Mouse (Mus musculus) kidney, postnatal 0 days (tissue): ENCODE results near the gene Slc5a11. TPM values are rescaled to one million over a fixed set of nuclear protein-coding genes. Genes with fewer than 3 reads are reported as not detected.

ENCODE experiments used
- ATAC-seq: fragments of 200-750 bp; cut with Nextera tagmentation; replicated peaks from 2 replicates; pipeline ENCODE4 v1.8.0; 2017; ENCODE audit warnings: low read depth, moderate number of reproducible peaks, moderate TSS enrichment, moderate library complexity; ENCODE audit not compliant: low FRiP score
- DNase-seq: peaks from one replicate; pipeline ENCODE4 v3.0.0-alpha.2; 2016; ENCODE audit warnings: low spot score
- H3K27ac ChIP-seq: fragments of 300-500 bp; sonication (generic); 2 replicates; pipeline ENCODE4 v1.5.1; 2014; ENCODE audit warnings: mild to moderate bottlenecking
- H3K27me3 ChIP-seq: fragments of 300-500 bp; sonication (generic); 2 replicates; pipeline ENCODE4 v1.6.1; 2014; ENCODE audit warnings: low read length, mixed read lengths; ENCODE audit not compliant: insufficient read depth
- H3K36me3 ChIP-seq: fragments of 300-500 bp; sonication (generic); 2 replicates; pipeline ENCODE4 v1.6.1; 2014; ENCODE audit warnings: low read length, mixed read lengths; ENCODE audit not compliant: insufficient read depth
- H3K4me1 ChIP-seq: fragments of 300-500 bp; sonication (generic); replicated peaks from 2 replicates; pipeline ENCODE4 v1.6.1; 2014; ENCODE audit warnings: antibody characterized with exemption, low read length, mixed read lengths; ENCODE audit not compliant: insufficient read depth
- H3K4me2 ChIP-seq: fragments of 300-500 bp; sonication (generic); 2 replicates; pipeline ENCODE4 v1.6.1; 2014; ENCODE audit warnings: mild to moderate bottlenecking, low read length, moderate library complexity, mixed read lengths
- H3K4me3 ChIP-seq: fragments of 300-500 bp; sonication (generic); replicated peaks from 2 replicates; pipeline ENCODE4 v1.5.1; 2014; ENCODE audit warnings: low read depth, low read length
- H3K9ac ChIP-seq: fragments of 300-500 bp; sonication (generic); 2 replicates; pipeline ENCODE4 v1.6.1; 2014; ENCODE audit warnings: low read depth, low read length
- H3K9me3 ChIP-seq: fragments of 300-500 bp; sonication (generic); replicated peaks from 2 replicates; pipeline ENCODE4 v1.6.1; 2016; ENCODE audit warnings: low read length, inconsistent platforms, mixed read lengths
- CTCF ChIP-seq: IDR thresholded peaks from 2 replicates; pipeline ENCODE4 v1.5.1; 2016; ENCODE audit warnings: antibody characterized with exemption, low read depth, mild to moderate bottlenecking, moderate library complexity
- WGBS: fragments of 180-500 bp; shearing (Covaris S2); extraction: QIAGEN DNeasy Blood & Tissue Kit; methylation state at CpG from one replicate; pipeline ENCODE4 v1.1.7; 2014; 5-methylcytosine and 5-hydroxymethylcytosine counted together
- polyA plus RNA-seq: library from polyadenylated mRNA; unstranded; fragments of >200 nt; fragmentation: Nextera tagmentation; extraction: Ambion mirVana; gene quantifications from 2 replicates; pipeline ENCODE4 v1.2.1, GENCODE M21; 2015

Slc5a11 gene
- polyA plus RNA-seq, 1 experiment from 2014 or later, result 7.2 TPM

- 92% methylated on average over 14 of the region's 14 CpGs for whole genome bisulfite sequencing
- Histone ChIP-seq H3K4me3 (no peak overlapping the region), H3K4me1 (no peaks in the 10 kb centered on the region), H3K4me2 (no peak overlapping the region), H3K36me3 (no peaks in the 10 kb centered on the region), H3K27ac (no peak overlapping the region), H3K9ac (no peak overlapping the region), H3K9me3 (no peaks in the 10 kb centered on the region), H3K27me3 (no peaks in the 10 kb centered on the region)
- DNase-seq (no peak), ATAC-seq (no peak)
- no peak for TF ChIP-seq CTCF
These were observed 39.8 kb downstream of the Slc5a11 start for GRCm38 (mm10) chr7:123254196-123254970.

- no peaks in the 10 kb centered on the region for H3K4me1 ChIP-seq
- 81% methylated on average over 8 of the region's 8 CpGs for WGBS
- no peak overlapping the region for H3K4me3 ChIP-seq
- no peak overlapping the region for H3K9ac ChIP-seq
- H3K27ac ChIP-seq, result no peak overlapping the region
- no peaks in the 10 kb centered on the region for H3K9me3 ChIP-seq
- no peaks in the 10 kb centered on the region for H3K36me3 ChIP-seq
- DNase-seq, result no peak
- H3K27me3 ChIP-seq, result no peaks in the 10 kb centered on the region
- ATAC-seq, result no peak
- no peak overlapping the region for H3K4me2 ChIP-seq
- TF ChIP-seq CTCF, result no peak
These were observed 43.5 kb downstream of the Slc5a11 start for GRCm38 (mm10) chr7:123258103-123258502.

DNA sequence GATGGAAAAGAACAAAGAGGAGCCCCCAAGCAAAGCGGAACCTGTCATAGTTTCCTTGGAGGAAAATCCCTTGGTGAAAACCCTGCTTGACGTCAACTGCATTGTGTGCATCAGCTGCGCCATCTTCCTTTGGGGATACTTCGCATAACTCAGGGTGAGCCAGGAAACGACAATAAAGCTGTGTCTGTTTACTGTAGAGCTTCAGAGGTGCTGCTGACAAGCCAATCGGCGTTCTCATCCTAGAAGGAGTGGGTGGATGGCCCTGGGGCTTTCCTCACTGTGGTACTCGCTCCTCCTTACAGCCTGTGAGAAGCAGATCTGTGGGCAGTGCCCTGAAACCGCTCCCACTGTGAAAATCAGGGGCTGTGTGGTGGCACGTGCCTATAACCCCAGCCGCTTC, 58.5 kb downstream of the Slc5a11 start:
- ATAC-seq, result no peak
- WGBS, result 59% methylated on average over 11 of the region's 11 CpGs
- TF ChIP-seq CTCF, result no peak

GRCm38 (mm10) chr7:123276568-123276967, 62.0 kb downstream of the Slc5a11 start:
- Histone ChIP-seq H3K4me2 (no peak overlapping the region), H3K9ac (no peak overlapping the region), H3K4me3 (no peak overlapping the region), H3K9me3 (no peaks in the 10 kb centered on the region), H3K36me3 (peaks cover 19% of the 10 kb centered on the region), H3K27me3 (no peaks in the 10 kb centered on the region), H3K27ac (no peak overlapping the region), H3K4me1 (no peaks in the 10 kb centered on the region)
- TF ChIP-seq CTCF, result no peak
- ATAC-seq (no peak), DNase-seq (no peak)
- WGBS, result 92% methylated on average over 4 of the region's 4 CpGs

More for the DNA sequence above, 58.5 kb downstream of the Slc5a11 start:
- Histone ChIP-seq H3K4me3 (no peak overlapping the region), H3K9me3 (no peaks in the 10 kb centered on the region), H3K4me2 (no peak overlapping the region), H3K4me1 (no peaks in the 10 kb centered on the region), H3K9ac (no peak overlapping the region), H3K27me3 (no peaks in the 10 kb centered on the region), H3K36me3 (0 out of 2 replicates have a peak, but pooled peaks cover 2% of the 10 kb centered on the region), H3K27ac (no peak overlapping the region)
- no peak for DNase-seq

DNA sequence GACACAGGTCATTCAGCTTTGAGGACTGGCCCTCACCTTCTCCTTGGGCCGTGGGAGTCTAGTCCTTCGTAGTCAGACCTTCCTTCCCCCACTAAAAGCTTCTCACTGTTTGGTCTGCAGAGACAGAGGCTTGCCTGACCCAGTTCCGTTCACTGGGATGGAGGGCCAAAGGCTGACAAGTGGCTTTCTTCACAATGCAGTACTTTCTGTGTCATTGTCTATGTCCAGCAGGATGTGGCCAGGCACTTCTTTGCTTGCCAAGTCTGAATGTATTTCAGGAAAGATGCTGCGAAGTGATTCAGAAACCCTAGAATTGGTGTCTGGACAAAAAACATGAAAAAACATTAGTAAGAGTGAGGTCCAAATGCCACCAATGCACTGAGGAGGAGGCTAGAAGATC, 65.2 kb downstream of the Slc5a11 start:
- DNase-seq, result no peak
- no peak for TF ChIP-seq CTCF
- no peak overlapping the region for H3K9ac ChIP-seq
- ATAC-seq, result no peak
- H3K4me3 ChIP-seq, result no peak overlapping the region
- peaks cover 22% of the 10 kb centered on the region for H3K36me3 ChIP-seq
- no peaks in the 10 kb centered on the region for H3K27me3 ChIP-seq
- H3K9me3 ChIP-seq, result no peaks in the 10 kb centered on the region
- WGBS, result 77% methylated on average over 4 of the region's 4 CpGs
- no peaks in the 10 kb centered on the region for H3K4me1 ChIP-seq
- H3K4me2 ChIP-seq, result no peak overlapping the region
- H3K27ac ChIP-seq, result no peak overlapping the region

DNA sequence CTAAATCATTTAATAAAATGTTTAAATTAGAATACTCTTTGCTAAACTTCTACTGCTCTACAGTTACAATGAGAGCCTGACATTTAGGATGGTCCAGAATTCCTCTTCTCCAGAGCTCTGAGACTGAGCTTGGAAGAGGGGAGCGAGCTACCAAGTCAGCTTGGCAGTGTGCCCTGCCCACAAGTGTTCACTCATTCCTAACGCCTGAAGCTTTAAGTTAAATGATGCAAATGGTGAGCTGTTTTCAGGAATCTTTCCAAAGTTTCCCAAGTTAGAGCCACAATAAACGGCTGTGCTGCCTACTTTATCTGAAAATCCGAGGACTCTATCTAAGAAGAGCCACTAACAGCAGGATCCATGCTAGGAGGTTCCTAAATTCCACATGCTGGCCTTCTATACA, 69.2 kb downstream of the Slc5a11 start:
- H3K9me3 ChIP-seq, result no peaks in the 10 kb centered on the region
- no peak for TF ChIP-seq CTCF
- no peaks in the 10 kb centered on the region for H3K4me1 ChIP-seq
- H3K4me2 ChIP-seq, result no peak overlapping the region
- H3K27ac ChIP-seq, result no peak overlapping the region
- WGBS, result 80% methylated on average over 4 of the region's 4 CpGs
- no peaks in the 10 kb centered on the region for H3K27me3 ChIP-seq
- peaks cover 38% of the 10 kb centered on the region for H3K36me3 ChIP-seq
- ATAC-seq (no peak), DNase-seq (no peak)
- H3K4me3 ChIP-seq, result no peak overlapping the region
- no peak overlapping the region for H3K9ac ChIP-seq
